Mouse (Mus musculus): Measurements from ENCODE around the gene Nat8f2. TPM values are rescaled to one million over a fixed set of nuclear protein-coding genes. Genes with fewer than 3 reads are reported as not detected.

Nat8f2 gene
- total and polyA plus RNA-seq, 3 experiments: not detected

DNA sequence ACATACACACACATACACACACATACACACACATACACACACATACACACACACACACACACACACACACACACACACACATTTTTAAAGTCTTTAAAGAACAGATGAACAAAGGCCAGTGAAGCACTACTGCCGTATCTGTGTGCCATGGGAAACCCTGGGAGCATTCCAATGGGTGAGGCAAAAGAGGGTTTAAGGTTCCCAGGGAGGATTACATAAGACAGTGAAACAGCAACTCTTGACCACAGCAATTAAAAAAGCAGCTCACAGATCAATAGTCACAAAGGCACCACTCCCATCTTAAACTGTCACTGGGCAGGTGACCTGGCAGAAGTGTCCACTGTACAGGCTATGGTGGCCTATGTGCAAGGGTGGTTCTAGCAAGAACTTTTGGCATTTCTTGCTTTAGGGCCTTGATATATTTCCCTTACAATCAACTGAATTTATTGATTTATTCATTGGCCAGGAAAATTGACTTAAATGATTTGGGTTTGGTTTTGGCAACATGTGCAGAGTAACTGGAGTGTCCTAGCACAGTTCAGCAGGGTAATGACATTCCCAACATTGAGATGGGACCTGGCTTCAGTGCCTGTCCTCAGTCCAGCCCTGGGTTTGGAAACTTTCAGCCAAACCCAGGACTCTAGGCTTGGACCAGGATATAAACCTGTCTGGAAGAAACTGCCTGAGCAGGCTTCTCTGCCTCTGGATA is 45.4 kb downstream of the Nat8f2 start:
- Histone ChIP-seq H3K4me2 (ENCODE audit: insufficient read depth, low read depth, poor library complexity, severe bottlenecking) (no peak overlapping the region), H3K27me3 (replicated peaks) (peaks cover 64% of the 10 kb centered on the region), H3K4me1 (ENCODE audit: control insufficient read depth in 1 of 2, insufficient read depth in 2 of 2) (no peaks in the 10 kb centered on the region), H3K36me3 (replicated peaks in 1 of 2; ENCODE audit: control insufficient read depth in 1 of 2, insufficient read depth in 1 of 2, low read length in 1 of 2) (no peaks in the 10 kb centered on the region), H3K27ac (ENCODE audit: insufficient read depth, low read depth) (no peak overlapping the region), H3K79me2 (replicated peaks; ENCODE audit: control insufficient read depth, extremely low read depth, insufficient read depth, poor library complexity, severe bottlenecking) (no peaks in the 10 kb centered on the region), H3K4me3 (replicated peaks in 1 of 3; ENCODE audit: low read depth in 2 of 3, low read length in 2 of 3, poor library complexity in 1 of 3) (no peak overlapping the region), H3K9me3 (replicated peaks; ENCODE audit: low read length) (peaks cover 9% of the 10 kb centered on the region), H3K9ac (ENCODE audit: insufficient read depth, low read depth) (no peak overlapping the region)
- no peak for DNase-seq (ENCODE audit: extremely low read depth)
- in situ Hi-C loops (cut with MboI; ENCODE audit: low pct_ligation_motif_present, low pct_unique_long_range_greater_than_20kb, low sequenced_read_pairs): no loop called here
- TF ChIP-seq POLR2AphosphoS2 (IDR thresholded peaks at IDR 0.05; ENCODE audit: low read depth, low read length) (no peak), PAX5 (IDR thresholded peaks at IDR 0.05; ENCODE audit: low read length) (no peak), UBTF (IDR thresholded peaks at IDR 0.05; ENCODE audit: low read depth, low read length) (no peak), ZMIZ1 (IDR thresholded peaks at IDR 0.05; ENCODE audit: low read depth, low read length) (no peak), SMC3 (IDR thresholded peaks at IDR 0.05; ENCODE audit: low read depth, low read length) (no peak), CHD2 (IDR thresholded peaks at IDR 0.05; ENCODE audit: low read length) (no peak), NRF1 (IDR thresholded peaks at IDR 0.05; ENCODE audit: low read depth, low read length) (no peak), MEF2A (IDR thresholded peaks at IDR 0.05; ENCODE audit: borderline replicate concordance, low read depth, low read length) (no peak), MAFK (IDR thresholded peaks at IDR 0.05; ENCODE audit: insufficient replicate concordance, low read length) (no peak), USF2 (conservative IDR thresholded peaks at IDR 0.05; ENCODE audit: low read depth, low read length) (no peak), NELFE (IDR thresholded peaks at IDR 0.05; ENCODE audit: low read depth, low read length) (no peak), EP300 (IDR thresholded peaks at IDR 0.05; ENCODE audit: low read length) (no peak), ZC3H11A (IDR thresholded peaks at IDR 0.05; ENCODE audit: low read depth, low read length) (no peak), MYC (IDR thresholded peaks at IDR 0.05; ENCODE audit: low read depth, low read length) (no peak), MAX (IDR thresholded peaks at IDR 0.05; ENCODE audit: low read length) (no peak), USF1 (IDR thresholded peaks at IDR 0.05; ENCODE audit: low read depth, low read length) (no peak), TBP (conservative IDR thresholded peaks at IDR 0.05; ENCODE audit: low read depth, low read length) (no peak), JUND (conservative IDR thresholded peaks at IDR 0.05; ENCODE audit: low read depth, low read length) (no peak), GABPA (IDR thresholded peaks at IDR 0.05; ENCODE audit: insufficient replicate concordance, low read depth, low read length) (no peak)
- dilution Hi-C loops (cut with MboI; ENCODE audit: extremely low pct_ligation_motif_present, extremely low pct_unique_long_range_greater_than_20kb, low sequenced_read_pairs): no loop called here

DNA sequence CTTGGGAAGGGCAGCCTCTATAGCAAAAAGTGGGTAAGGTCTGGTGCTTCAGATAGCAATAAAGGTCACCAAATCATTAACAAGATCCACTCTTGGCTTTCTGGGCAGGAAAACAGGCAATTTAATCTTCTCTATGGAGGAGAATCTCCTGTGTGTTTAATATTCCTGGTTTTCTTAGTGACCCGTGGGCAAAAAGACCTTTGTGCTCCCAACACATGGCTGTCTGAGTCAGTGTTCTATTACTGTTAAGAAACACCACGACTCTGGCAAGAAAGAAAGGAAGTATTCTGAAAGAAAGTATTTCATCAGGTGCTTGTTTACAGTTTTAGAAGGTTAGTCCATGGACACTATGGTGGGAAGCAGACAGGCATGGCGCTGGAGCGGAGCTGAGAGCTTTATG is 46.7 kb downstream of the Nat8f2 start:
- dilution Hi-C loops (cut with MboI; ENCODE audit: extremely low pct_ligation_motif_present, extremely low pct_unique_long_range_greater_than_20kb, low sequenced_read_pairs): no loop called here
- in situ Hi-C loops (cut with MboI; ENCODE audit: low pct_ligation_motif_present, low pct_unique_long_range_greater_than_20kb, low sequenced_read_pairs): no loop called here
- TF ChIP-seq TBP (conservative IDR thresholded peaks at IDR 0.05; ENCODE audit: low read depth, low read length) (no peak), POLR2AphosphoS2 (IDR thresholded peaks at IDR 0.05; ENCODE audit: low read depth, low read length) (no peak), USF1 (IDR thresholded peaks at IDR 0.05; ENCODE audit: low read depth, low read length) (no peak), MYC (IDR thresholded peaks at IDR 0.05; ENCODE audit: low read depth, low read length) (no peak), KAT2A (IDR thresholded peaks at IDR 0.05; ENCODE audit: insufficient replicate concordance, low read length) (no peak), MAZ (IDR thresholded peaks at IDR 0.05; ENCODE audit: low read depth, low read length) (no peak), ZKSCAN1 (IDR thresholded peaks at IDR 0.05; ENCODE audit: borderline replicate concordance, low read depth, low read length) (no peak), EP300 (IDR thresholded peaks at IDR 0.05; ENCODE audit: low read length) (no peak), RCOR1 (conservative IDR thresholded peaks at IDR 0.05; ENCODE audit: low read depth, low read length) (no peak), MEF2A (IDR thresholded peaks at IDR 0.05; ENCODE audit: borderline replicate concordance, low read depth, low read length) (no peak), CHD2 (IDR thresholded peaks at IDR 0.05; ENCODE audit: low read length) (no peak), SIN3A (IDR thresholded peaks at IDR 0.05; ENCODE audit: low read length) (no peak), USF2 (conservative IDR thresholded peaks at IDR 0.05; ENCODE audit: low read depth, low read length) (no peak)

More for the DNA sequence above, 46.7 kb downstream of the Nat8f2 start:
- H3K36me3 ChIP-seq (replicated peaks in 1 of 2; ENCODE audit: control insufficient read depth in 1 of 2, insufficient read depth in 1 of 2, low read length in 1 of 2): no peaks in the 10 kb centered on the region
- no peak for DNase-seq (ENCODE audit: extremely low read depth)
- peaks cover 9% of the 10 kb centered on the region for H3K9me3 ChIP-seq (replicated peaks; ENCODE audit: low read length)
- no peak overlapping the region for H3K27ac ChIP-seq (ENCODE audit: insufficient read depth, low read depth)
- H3K4me1 ChIP-seq (ENCODE audit: control insufficient read depth in 1 of 2, insufficient read depth in 2 of 2): no peaks in the 10 kb centered on the region
- H3K4me3 ChIP-seq (replicated peaks in 1 of 3; ENCODE audit: low read depth in 2 of 3, low read length in 2 of 3, poor library complexity in 1 of 3): no peak overlapping the region
- H3K79me2 ChIP-seq (replicated peaks; ENCODE audit: control insufficient read depth, extremely low read depth, insufficient read depth, poor library complexity, severe bottlenecking): no peaks in the 10 kb centered on the region
- no peak overlapping the region for H3K4me2 ChIP-seq (ENCODE audit: insufficient read depth, low read depth, poor library complexity, severe bottlenecking)
- H3K9ac ChIP-seq (ENCODE audit: insufficient read depth, low read depth): no peak overlapping the region
- peaks cover 70% of the 10 kb centered on the region for H3K27me3 ChIP-seq (replicated peaks)
